9 mouse cellular contexts compared by ENCODE assay signal in the genomic region with DNA sequence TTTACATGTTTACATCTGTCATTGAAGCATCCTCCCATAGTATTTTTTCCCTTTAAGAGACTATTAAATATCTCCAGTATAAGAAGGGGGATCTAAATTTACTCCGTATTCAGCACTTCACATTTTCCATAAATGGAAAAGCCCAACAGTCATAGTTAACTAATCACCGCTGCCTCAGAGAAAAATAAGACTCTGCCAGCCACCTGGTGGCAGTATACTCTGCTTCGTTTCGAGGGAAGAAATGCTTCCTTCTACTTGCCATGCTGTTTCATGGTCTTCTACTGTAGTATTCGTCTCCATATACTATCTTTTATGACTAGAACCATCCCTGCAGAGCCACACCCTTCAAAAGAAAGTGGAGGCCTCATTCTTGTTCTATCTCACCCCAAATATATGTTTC. TPM values are rescaled to one million over a fixed set of nuclear protein-coding genes. Genes with fewer than 3 reads are reported as not detected.
DNase-seq lines count a peak whose midpoint lies in the region; ATAC-seq lines count a peak whose summit lies in the region.
"Had no signal": no experiment of that assay in that cellular context is flagged by ENCODE, and none has a peak within 500 bp of the region (broad histone marks: within the 10 kb centered on the region; RNA-seq: fewer than 3 reads in every experiment).

No protein-coding gene starts in this region.

- H3K9ac ChIP-seq in heart, embryonic 11.5 days (ENCODE audit: low read depth, low read length) = no peak overlapping the region

- H3K36me3 ChIP-seq in heart, embryonic 11.5 days (ENCODE audit: control insufficient read depth, insufficient read depth, low read length) = no peaks in the 10 kb centered on the region

- no peak overlapping the region for H3K4me3 ChIP-seq in heart, embryonic 11.5 days (ENCODE audit: low read depth, low read length)

- no peak for ATAC-seq in heart, embryonic 11.5 days (replicated peaks; ENCODE audit: insufficient number of reproducible peaks, low FRiP score, low TSS enrichment)

- peak; percentile 0 to 3 for DNase-seq in heart, adult 9 months (ENCODE audit: low spot score in 2 of 2)
- DNase-seq in testis, postnatal 10 days (ENCODE audit: low spot score) = peak; percentile 42
- DNase-seq in testis, postnatal 14 days (ENCODE audit: low spot score) = no peak
- DNase-seq in embryo, embryonic 10.5 days (ENCODE audit: low spot score) = peak; percentile 45
- DNase-seq in left cerebral cortex, adult 9 months (ENCODE audit: low spot score in 2 of 2) = peak; percentile 1 to 7
- DNase-seq in spleen, adult 18-20 months = no peak
- no peak for DNase-seq in T-cell, adult 2 months (ENCODE audit: low spot score)

- 28% methylated on average over 5 of the region's 5 CpGs for WGBS in heart, embryonic 11.5 days (ENCODE audit: insufficient replicate concordance)

- H3K4me2 ChIP-seq in heart, embryonic 11.5 days = no peak overlapping the region

- H3K27ac ChIP-seq in heart, embryonic 11.5 days (ENCODE audit: low read depth, low read length) = no peak overlapping the region
- H3K27ac ChIP-seq: macrophage had no signal

- no peaks in the 10 kb centered on the region for H3K4me1 ChIP-seq in heart, embryonic 11.5 days (ENCODE audit: control insufficient read depth, insufficient read depth, low read length)

- no peaks in the 10 kb centered on the region for H3K27me3 ChIP-seq in heart, embryonic 11.5 days (ENCODE audit: control insufficient read depth, insufficient read depth, low read length)

- H3K9me3 ChIP-seq in heart, embryonic 11.5 days (replicated peaks; ENCODE audit: control insufficient read depth, low read length) = no peaks in the 10 kb centered on the region

RNA-seq across cellular contexts. Expression of a gene that starts 52.0 kb away (rescaled TPM):
- polyA plus RNA-seq in heart, embryonic 11.5 days (2014; fragmentation: Nextera tagmentation; extraction: Ambion mirVana) = 28.1 and 29.2 TPM in 2 replicates
- polyA plus RNA-seq: macrophage had no signal

Comparison
In these comparisons a context has a peak if more than half of its experiments do, and no peak if none do; other contexts are left out.
1. DNase-seq: peak in heart, adult 9 months (2 of 2), testis, postnatal 10 days (single experiment), embryo, embryonic 10.5 days (single experiment) and left cerebral cortex, adult 9 months (2 of 2); none in testis, postnatal 14 days (single experiment), spleen, adult 18-20 months (0 of 2) and T-cell, adult 2 months (single experiment).